Mouse (Mus musculus) forebrain, embryonic 10.5 days (tissue): ENCODE results near the gene Hs6st3. TPM values are rescaled to one million over a fixed set of nuclear protein-coding genes. Genes with fewer than 3 reads are reported as not detected.
"Not testable (repeated sequence)": the region's sequence is repeated elsewhere in the genome, so short reads cannot be mapped to it uniquely, and the experiment has no call there.

ENCODE experiments used
- DNase-seq: peaks from one replicate; pipeline ENCODE4 v3.0.0-alpha.2; 2017; ENCODE audit warnings: low spot score; ENCODE audit errors: extremely low spot score
- H3K27ac ChIP-seq: fragments of 300-500 bp; sonication (generic); 2 replicates; pipeline ENCODE4 v1.5.1; 2016; ENCODE audit warnings: mild to moderate bottlenecking
- H3K27me3 ChIP-seq: fragments of 300-500 bp; sonication (generic); 2 replicates; pipeline ENCODE4 v1.6.1; 2016; ENCODE audit warnings: mild to moderate bottlenecking; ENCODE audit not compliant: poor library complexity, severe bottlenecking
- H3K36me3 ChIP-seq: fragments of 300-500 bp; sonication (generic); replicated peaks from 2 replicates; pipeline ENCODE4 v1.6.1; 2016; ENCODE audit warnings: mild to moderate bottlenecking, moderate library complexity
- H3K4me1 ChIP-seq: fragments of 300-500 bp; sonication (generic); 2 replicates; pipeline ENCODE4 v1.6.1; 2016
- H3K4me3 ChIP-seq: fragments of 300-500 bp; sonication (generic); 2 replicates; pipeline ENCODE4 v1.5.1; 2016; ENCODE audit warnings: mild to moderate bottlenecking, moderate library complexity
- H3K9me3 ChIP-seq: fragments of 300-500 bp; sonication (generic); 2 replicates; pipeline ENCODE4 v1.6.1; 2016; ENCODE audit warnings: mild to moderate bottlenecking, moderate library complexity
- WGBS: fragments of 180-500 bp; shearing (Covaris S2); methylation state at CpG from one replicate; pipeline ENCODE4 v1.1.7; 2016; 5-methylcytosine and 5-hydroxymethylcytosine counted together
- polyA plus RNA-seq: library from polyadenylated mRNA; unstranded; fragments of >200 nt; fragmentation: Nextera tagmentation; extraction: Ambion mirVana; gene quantifications from 2 replicates; pipeline ENCODE4 v1.2.1, GENCODE M21; 2016

The Hs6st3 gene
- polyA plus RNA-seq, 1 experiment from 2014 or later, result not detected

- whole genome bisulfite sequencing, result 86% methylated on average over 4 of the region's 4 CpGs
- Histone ChIP-seq H3K4me3 (no peak overlapping the region), H3K36me3 (no peaks in the 10 kb centered on the region), H3K9me3 (no peaks in the 10 kb centered on the region), H3K27me3 (no peaks in the 10 kb centered on the region), H3K4me1 (no peaks in the 10 kb centered on the region), H3K27ac (no peak overlapping the region)
- DNase-seq, result no peak
Observed at GRCm38 (mm10) chr14:119477836-119478235, 339.7 kb downstream of the Hs6st3 start.

- no peak for DNase-seq
Observed at GRCm38 (mm10) chr14:119488978-119489703, 351.0 kb downstream of the Hs6st3 start.

GRCm38 (mm10) chr14:119520632-119521031, 382.5 kb downstream of the Hs6st3 start:
- DNase-seq, result no peak
- H3K36me3 ChIP-seq, result no peaks in the 10 kb centered on the region
- H3K9me3 ChIP-seq, result no peaks in the 10 kb centered on the region
- no peaks in the 10 kb centered on the region for H3K4me1 ChIP-seq
- H3K4me3 ChIP-seq, result no peak overlapping the region
- H3K27ac ChIP-seq, result no peak overlapping the region
- 94% methylated on average over 5 of the region's 5 CpGs for WGBS
- peaks cover 40% of the 10 kb centered on the region for H3K27me3 ChIP-seq

More at GRCm38 (mm10) chr14:119488978-119489703, 351.0 kb downstream of the Hs6st3 start:
- Histone ChIP-seq H3K27ac (no peak overlapping the region), H3K36me3 (no peaks in the 10 kb centered on the region), H3K9me3 (no peaks in the 10 kb centered on the region), H3K4me3 (no peak overlapping the region), H3K27me3 (no peaks in the 10 kb centered on the region), H3K4me1 (no peaks in the 10 kb centered on the region)
- WGBS, result 84% methylated on average over 5 of the region's 5 CpGs

- WGBS, result 92% methylated on average over 1 of the region's 1 CpGs
- Histone ChIP-seq H3K27ac (no peak overlapping the region), H3K9me3 (no peaks in the 10 kb centered on the region), H3K4me1 (no peaks in the 10 kb centered on the region), H3K4me3 (no peak overlapping the region), H3K27me3 (peaks cover 35% of the 10 kb centered on the region), H3K36me3 (no peaks in the 10 kb centered on the region)
- no peak for DNase-seq
Observed at GRCm38 (mm10) chr14:119521056-119521455, 382.9 kb downstream of the Hs6st3 start.

- Histone ChIP-seq H3K4me3 (no peak overlapping the region), H3K9me3 (no peaks in the 10 kb centered on the region), H3K36me3 (no peaks in the 10 kb centered on the region), H3K27ac (no peak overlapping the region), H3K27me3 (no peaks in the 10 kb centered on the region), H3K4me1 (no peaks in the 10 kb centered on the region)
- 86% methylated on average over 13 of the region's 13 CpGs for WGBS
- no peak for DNase-seq
Observed at GRCm38 (mm10) chr14:119532889-119533546, 394.9 kb downstream of the Hs6st3 start.

GRCm38 (mm10) chr14:119540505-119540904, 402.4 kb downstream of the Hs6st3 start:
- H3K36me3 ChIP-seq, result no peaks in the 10 kb centered on the region
- 91% methylated on average over 5 of the region's 5 CpGs for WGBS
- H3K9me3 ChIP-seq, result no peaks in the 10 kb centered on the region
- no peak overlapping the region for H3K27ac ChIP-seq
- no peak overlapping the region for H3K4me3 ChIP-seq
- H3K4me1 ChIP-seq, result no peaks in the 10 kb centered on the region
- no peak for DNase-seq
- H3K27me3 ChIP-seq, result no peaks in the 10 kb centered on the region

- DNase-seq, result no peak
- Histone ChIP-seq H3K9me3 (no peaks in the 10 kb centered on the region), H3K36me3 (no peaks in the 10 kb centered on the region), H3K4me1 (no peaks in the 10 kb centered on the region), H3K27ac (no peak overlapping the region), H3K27me3 (no peaks in the 10 kb centered on the region), H3K4me3 (no peak overlapping the region)
- 84% methylated on average over 3 of the region's 3 CpGs for WGBS
Observed at GRCm38 (mm10) chr14:119544596-119544995, 406.5 kb downstream of the Hs6st3 start.

- Histone ChIP-seq H3K4me3 (no peak overlapping the region), H3K27me3 (no peaks in the 10 kb centered on the region), H3K4me1 (no peaks in the 10 kb centered on the region), H3K9me3 (no peaks in the 10 kb centered on the region), H3K36me3 (no peaks in the 10 kb centered on the region), H3K27ac (no peak overlapping the region)
- WGBS, result 91% methylated on average over 4 of the region's 4 CpGs
- no peak for DNase-seq
Observed at GRCm38 (mm10) chr14:119558356-119558755, 420.2 kb downstream of the Hs6st3 start.

GRCm38 (mm10) chr14:119582039-119582508, 443.9 kb downstream of the Hs6st3 start:
- no peak overlapping the region for H3K4me3 ChIP-seq
- H3K4me1 ChIP-seq, result peaks cover 15% of the 10 kb centered on the region
- H3K27ac ChIP-seq, result no peak overlapping the region
- H3K9me3 ChIP-seq, result no peaks in the 10 kb centered on the region
- no peaks in the 10 kb centered on the region for H3K27me3 ChIP-seq
- WGBS, result 64% methylated on average over 10 of the region's 10 CpGs
- DNase-seq, result no peak
- no peaks in the 10 kb centered on the region for H3K36me3 ChIP-seq

- H3K27ac ChIP-seq, result no peak overlapping the region
- H3K36me3 ChIP-seq, result no peaks in the 10 kb centered on the region
- peaks cover 15% of the 10 kb centered on the region for H3K4me1 ChIP-seq
- no peaks in the 10 kb centered on the region for H3K27me3 ChIP-seq
- 92% methylated on average over 4 of the region's 4 CpGs for WGBS
- DNase-seq, result no peak
- H3K4me3 ChIP-seq, result no peak overlapping the region
- no peaks in the 10 kb centered on the region for H3K9me3 ChIP-seq
Observed at GRCm38 (mm10) chr14:119585069-119585468, 446.9 kb downstream of the Hs6st3 start.

- H3K27me3 ChIP-seq, H3K27ac ChIP-seq, H3K36me3 ChIP-seq, H3K4me3 ChIP-seq, H3K9me3 ChIP-seq, H3K4me1 ChIP-seq, DNase-seq: not testable (repeated sequence)
- WGBS, result 82% methylated on average over 1 of the region's 1 CpGs
Observed at GRCm38 (mm10) chr14:119587365-119587764, 449.2 kb downstream of the Hs6st3 start.

GRCm38 (mm10) chr14:119604327-119604726, 466.2 kb downstream of the Hs6st3 start:
- H3K4me1 ChIP-seq, result no peaks in the 10 kb centered on the region
- H3K36me3 ChIP-seq, result no peaks in the 10 kb centered on the region
- DNase-seq, result no peak
- H3K27ac ChIP-seq, result no peak overlapping the region
- H3K4me3 ChIP-seq, result no peak overlapping the region
- no peaks in the 10 kb centered on the region for H3K9me3 ChIP-seq
- H3K27me3 ChIP-seq, result no peaks in the 10 kb centered on the region
- WGBS, result 73% methylated on average over 14 of the region's 14 CpGs

- Histone ChIP-seq H3K36me3 (no peaks in the 10 kb centered on the region), H3K27ac (no peak overlapping the region), H3K9me3 (no peaks in the 10 kb centered on the region), H3K4me1 (no peaks in the 10 kb centered on the region), H3K27me3 (no peaks in the 10 kb centered on the region), H3K4me3 (no peak overlapping the region)
- 88% methylated on average over 2 of the region's 2 CpGs for WGBS
- DNase-seq, result no peak
Observed at GRCm38 (mm10) chr14:119612793-119613192, 474.7 kb downstream of the Hs6st3 start.
